Mouse (Mus musculus) stomach, postnatal 0 days (tissue): Measurements from ENCODE around the gene Mcoln2. TPM values are rescaled to one million over a fixed set of nuclear protein-coding genes. Genes with fewer than 3 reads are reported as not detected.

Source experiments
- ATAC-seq: fragments of 200-750 bp; cut with Nextera tagmentation; 2 replicates; pipeline ENCODE4 v1.8.0; 2017; ENCODE audit not compliant: low FRiP score, low TSS enrichment
- DNase-seq: peaks from one replicate; pipeline ENCODE4 v3.0.0-alpha.2; 2016; ENCODE audit warnings: low spot score
- H3K27ac ChIP-seq: fragments of 300-500 bp; sonication (generic); replicated peaks from 2 replicates; pipeline ENCODE4 v1.5.1; 2014; ENCODE audit warnings: mild to moderate bottlenecking, control low read depth
- H3K27me3 ChIP-seq: fragments of 300-500 bp; sonication (generic); 2 replicates; pipeline ENCODE4 v1.6.1; 2014; ENCODE audit warnings: low read length; ENCODE audit not compliant: control insufficient read depth, insufficient read depth
- H3K36me3 ChIP-seq: fragments of 300-500 bp; sonication (generic); 2 replicates; pipeline ENCODE4 v1.6.1; 2014; ENCODE audit warnings: low read length, mixed read lengths; ENCODE audit not compliant: control insufficient read depth, insufficient read depth
- H3K4me1 ChIP-seq: fragments of 300-500 bp; sonication (generic); replicated peaks from 2 replicates; pipeline ENCODE4 v1.6.1; 2014; ENCODE audit warnings: antibody characterized with exemption; ENCODE audit not compliant: control insufficient read depth, insufficient read depth
- H3K4me2 ChIP-seq: fragments of 300-500 bp; sonication (generic); replicated peaks from 2 replicates; pipeline ENCODE4 v1.6.1; 2014; ENCODE audit warnings: low read depth, mild to moderate bottlenecking, control low read depth, moderate library complexity
- H3K4me3 ChIP-seq: fragments of 300-500 bp; sonication (generic); 2 replicates; pipeline ENCODE4 v1.5.1; 2014; ENCODE audit warnings: low read depth, low read length, control low read depth
- H3K9ac ChIP-seq: fragments of 300-500 bp; sonication (generic); 2 replicates; pipeline ENCODE4 v1.6.1; 2014; ENCODE audit warnings: mild to moderate bottlenecking, low read length, control low read depth, mixed read lengths
- H3K9me3 ChIP-seq: fragments of 300-500 bp; sonication (generic); 2 replicates; pipeline ENCODE4 v1.6.1; 2016; ENCODE audit warnings: low read length; ENCODE audit not compliant: control insufficient read depth
- CTCF ChIP-seq: IDR thresholded peaks from 2 replicates; pipeline ENCODE4 v1.5.1; 2016; ENCODE audit warnings: antibody characterized with exemption, low read depth, mild to moderate bottlenecking, moderate library complexity
- EP300 ChIP-seq: optimal IDR thresholded peaks from 2 replicates; pipeline ENCODE3; 2016; ENCODE audit warnings: antibody characterized with exemption
- WGBS: fragments of 180-500 bp; shearing (Covaris S2); extraction: QIAGEN DNeasy Blood & Tissue Kit; methylation state at CpG from one replicate; pipeline ENCODE4 v1.1.7; 2014; 5-methylcytosine and 5-hydroxymethylcytosine counted together
- polyA plus RNA-seq: library from polyadenylated mRNA; unstranded; fragments of >200 nt; fragmentation: Nextera tagmentation; extraction: Ambion mirVana; gene quantifications from 2 replicates; pipeline ENCODE4 v1.2.1, GENCODE M21; 2015

The Mcoln2 gene
- polyA plus RNA-seq, 1 experiment from 2014 or later, result 1.9 TPM

DNA sequence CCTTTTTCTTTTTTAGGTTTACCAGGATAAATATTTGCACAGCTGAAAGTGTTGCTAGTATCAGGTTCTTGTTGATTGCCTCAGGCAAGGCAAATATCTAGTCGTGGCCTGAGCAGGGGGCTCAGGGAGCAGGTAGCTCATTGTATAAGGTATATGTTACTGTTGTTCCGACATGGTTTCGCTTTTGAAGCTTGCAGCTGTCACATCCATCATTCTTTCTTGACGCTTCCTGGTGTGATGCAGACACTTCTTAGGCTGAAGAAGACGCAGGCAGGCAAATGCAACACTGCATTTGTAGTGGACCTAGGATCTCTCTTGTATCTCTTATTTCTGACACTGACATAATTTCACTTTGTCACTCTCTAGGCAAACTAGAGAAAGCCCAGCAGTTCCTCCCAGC, 63.7 kb downstream of the Mcoln2 start:
- no peaks in the 10 kb centered on the region for H3K36me3 ChIP-seq
- WGBS, result 22% methylated on average over 5 of the region's 5 CpGs
- H3K9ac ChIP-seq, result no peak overlapping the region

DNA sequence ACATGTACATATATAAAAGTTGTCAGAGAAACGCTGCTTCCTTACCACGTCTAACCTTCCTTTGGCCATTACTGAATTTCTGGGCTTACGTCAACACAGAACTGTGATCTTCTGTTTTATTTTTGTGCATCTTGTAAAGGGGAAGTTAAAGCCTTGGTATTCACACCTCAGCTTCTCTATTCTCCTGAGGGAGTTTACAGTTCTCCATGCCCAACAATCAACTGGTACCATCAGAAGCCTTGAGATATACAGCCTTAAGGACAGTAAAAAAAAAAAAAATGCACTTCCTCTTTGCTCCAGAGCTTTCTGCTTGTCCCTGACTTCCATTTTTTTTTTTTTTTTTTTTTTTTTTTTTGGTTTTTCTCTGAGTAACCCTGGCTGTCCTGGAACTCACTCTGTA, 66.9 kb downstream of the Mcoln2 start:
- no peaks in the 10 kb centered on the region for H3K4me1 ChIP-seq
- no peak overlapping the region for H3K9ac ChIP-seq
- H3K27ac ChIP-seq, result no peak overlapping the region
- H3K27me3 ChIP-seq, result no peaks in the 10 kb centered on the region
- no peaks in the 10 kb centered on the region for H3K36me3 ChIP-seq
- 88% methylated on average over 3 of the region's 3 CpGs for WGBS
- TF ChIP-seq CTCF, result no peak
- no peak for TF ChIP-seq EP300
- DNase-seq (no peak), ATAC-seq (no peak)
- H3K4me3 ChIP-seq, result no peak overlapping the region
- H3K9me3 ChIP-seq, result no peaks in the 10 kb centered on the region
- H3K4me2 ChIP-seq, result no peak overlapping the region

More for the DNA sequence above, 63.7 kb downstream of the Mcoln2 start:
- no peak for TF ChIP-seq CTCF
- TF ChIP-seq EP300, result no peak
- Histone ChIP-seq H3K4me2 (0 out of 2 replicates have a peak overlapping the region, but pooled peaks have one; percentile 5), H3K4me3 (no peak overlapping the region), H3K9me3 (no peaks in the 10 kb centered on the region), H3K27me3 (no peaks in the 10 kb centered on the region), H3K4me1 (no peaks in the 10 kb centered on the region), H3K27ac (no peak overlapping the region)
- DNase-seq (no peak), ATAC-seq (no peak)

DNA sequence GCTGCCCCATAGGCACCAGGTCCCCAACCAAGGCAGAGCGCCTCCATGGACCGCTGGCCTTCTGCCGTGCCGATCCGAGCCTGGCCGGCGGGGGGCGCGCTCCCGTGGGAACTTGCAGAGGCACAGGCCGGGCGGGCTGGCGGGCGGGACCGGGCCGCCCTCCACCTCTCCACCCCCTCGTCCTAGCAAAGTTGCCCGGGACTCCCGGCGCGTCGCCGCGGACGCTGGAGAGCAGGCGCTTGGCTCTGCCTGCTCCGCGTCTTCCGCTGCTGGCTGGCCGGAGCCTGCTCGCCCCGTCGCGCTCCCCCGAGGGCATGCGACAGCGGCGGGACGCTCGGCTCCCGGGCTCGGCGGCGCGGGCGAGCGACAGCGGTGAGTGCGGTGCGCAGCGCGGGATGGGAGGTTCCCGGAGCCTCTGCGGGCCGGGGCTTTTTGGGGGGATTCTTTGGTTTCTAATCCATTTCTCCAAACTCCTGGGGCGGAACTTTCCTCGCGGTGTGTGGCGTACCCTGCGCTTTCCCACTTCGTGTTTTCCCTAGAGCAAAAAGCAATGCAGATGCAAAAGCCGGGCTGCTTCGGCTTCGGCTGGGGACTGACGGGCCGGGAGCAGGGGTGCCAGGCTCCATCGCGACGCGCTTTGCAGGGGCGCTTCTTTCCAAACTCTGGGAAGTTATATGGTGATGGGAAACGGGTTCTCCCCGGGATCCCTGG, 71.3 kb downstream of the Mcoln2 start, which contains the start of gene Lpar3:
Gene Lpar3, plus strand, starts transcription at position 188 of the 711 bp plus-strand sequence.
- TF ChIP-seq EP300 (no peak), CTCF (peak; percentile 75)
- H3K27me3 ChIP-seq, result no peaks in the 10 kb centered on the region
- H3K4me1 ChIP-seq, result no peaks in the 10 kb centered on the region
- H3K9ac ChIP-seq, result peak within 1 kb of the TSS; percentile 53
- WGBS, result 2% methylated on average over 70 of the region's 73 CpGs
- peak within 1 kb of the TSS; percentile 48 for H3K4me3 ChIP-seq
- no peaks in the 10 kb centered on the region for H3K36me3 ChIP-seq
- DNase-seq (peak; percentile 87), ATAC-seq (peak; percentile 87)
- no peak within 1 kb of the TSS for H3K27ac ChIP-seq
- peak within 1 kb of the TSS; percentile 84 for H3K4me2 ChIP-seq
- H3K9me3 ChIP-seq, result no peaks in the 10 kb centered on the region

DNA sequence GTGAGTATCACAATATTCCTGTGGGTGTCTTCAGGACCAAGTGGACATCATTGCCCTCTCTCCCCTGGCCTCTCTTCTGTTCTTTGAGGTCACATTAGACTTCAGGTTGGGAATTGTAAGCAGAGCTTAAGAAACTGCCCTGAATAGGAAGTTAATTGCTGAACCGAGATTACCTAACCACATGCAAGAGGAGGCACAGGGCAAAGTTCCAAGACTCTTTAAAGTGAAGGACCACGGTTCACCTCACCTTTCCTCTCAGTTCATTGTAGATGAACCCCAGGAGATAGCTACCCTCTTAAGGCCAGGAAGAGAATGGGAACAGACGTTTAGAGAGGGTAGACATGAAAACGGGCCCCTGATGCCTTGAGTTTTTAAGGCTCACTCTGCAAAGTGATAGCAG, 74.6 kb downstream of the Mcoln2 start:
- Histone ChIP-seq H3K4me3 (no peak overlapping the region), H3K9me3 (no peaks in the 10 kb centered on the region), H3K4me2 (no peak overlapping the region), H3K27ac (no peak overlapping the region), H3K27me3 (no peaks in the 10 kb centered on the region), H3K9ac (no peak overlapping the region), H3K36me3 (no peaks in the 10 kb centered on the region), H3K4me1 (no peaks in the 10 kb centered on the region)
- ATAC-seq, result no peak
- WGBS, result 54% methylated on average over 4 of the region's 4 CpGs
- DNase-seq, result no peak
- TF ChIP-seq CTCF (no peak), EP300 (no peak)

DNA sequence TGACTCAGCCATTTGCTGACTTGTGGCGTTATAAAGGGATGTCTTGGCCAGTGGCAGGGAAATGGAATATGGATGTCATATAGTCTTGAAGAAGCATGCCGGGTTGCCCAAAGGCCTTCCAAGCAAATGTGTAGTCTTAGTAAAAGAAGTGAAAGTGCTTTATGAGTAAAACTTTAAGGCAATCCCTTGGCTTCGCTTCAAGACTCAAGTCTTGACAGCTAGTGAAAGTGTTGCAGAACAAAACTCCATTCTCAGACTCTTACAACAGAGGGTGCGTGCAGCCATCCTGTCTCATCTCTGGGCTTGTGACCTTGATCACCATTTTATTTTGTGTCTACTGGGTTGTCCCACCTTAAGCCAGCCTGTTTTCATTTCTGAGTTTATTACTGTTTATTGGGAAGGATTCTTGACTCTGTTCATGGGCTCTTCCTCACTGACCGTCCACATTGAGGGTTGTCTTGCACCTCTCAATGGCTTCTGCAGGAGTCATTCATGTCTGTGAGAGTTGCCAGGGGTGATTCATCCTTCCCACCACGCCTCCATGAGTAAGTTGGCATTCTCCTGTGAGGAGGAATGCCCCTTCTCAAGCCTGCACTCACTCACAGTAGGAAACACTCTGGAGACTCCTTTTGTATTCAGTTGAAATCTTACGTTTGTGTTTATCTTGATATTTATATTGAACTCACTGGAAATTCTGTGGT, 75.6 kb downstream of the Mcoln2 start:
- DNase-seq (no peak), ATAC-seq (no peak)
- Histone ChIP-seq H3K9ac (no peak overlapping the region), H3K36me3 (no peaks in the 10 kb centered on the region), H3K4me2 (no peak overlapping the region), H3K27me3 (no peaks in the 10 kb centered on the region), H3K27ac (no peak overlapping the region), H3K4me3 (no peak overlapping the region), H3K4me1 (no peaks in the 10 kb centered on the region), H3K9me3 (no peaks in the 10 kb centered on the region)
- TF ChIP-seq EP300 (no peak), CTCF (no peak)
- 66% methylated on average over 7 of the region's 7 CpGs for WGBS

DNA sequence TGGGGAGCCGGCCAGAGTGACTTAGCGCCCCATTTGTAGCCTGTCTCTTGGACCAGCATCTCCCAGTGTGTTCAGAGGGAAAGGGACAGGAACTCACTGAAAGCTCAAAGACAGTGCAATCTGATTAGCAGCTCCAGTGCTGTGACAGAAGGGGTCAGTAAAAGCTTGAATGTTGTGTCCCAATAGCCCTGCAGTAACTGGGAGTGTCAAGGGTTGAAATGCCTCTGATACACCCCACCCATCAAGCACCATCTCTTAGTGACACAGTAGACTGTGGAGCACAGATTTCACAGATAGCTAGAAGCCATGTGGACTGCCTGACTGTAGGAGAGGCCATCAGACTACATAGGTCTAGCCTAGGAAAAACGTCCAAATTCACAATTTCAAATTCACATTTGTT, 77.8 kb downstream of the Mcoln2 start:
- TF ChIP-seq EP300, result no peak
- TF ChIP-seq CTCF, result peak; percentile 25; the same call in 1 of the 2 replicates
- no peak overlapping the region for H3K27ac ChIP-seq
- no peak overlapping the region for H3K4me3 ChIP-seq
- ATAC-seq (no peak), DNase-seq (no peak)
- no peak overlapping the region for H3K9ac ChIP-seq
- 66% methylated on average over 3 of the region's 3 CpGs for WGBS
- no peaks in the 10 kb centered on the region for H3K9me3 ChIP-seq
- no peak overlapping the region for H3K4me2 ChIP-seq
- H3K36me3 ChIP-seq, result no peaks in the 10 kb centered on the region
- H3K27me3 ChIP-seq, result no peaks in the 10 kb centered on the region
- no peaks in the 10 kb centered on the region for H3K4me1 ChIP-seq
